Mouse (Mus musculus): ENCODE results near the gene Zfyve16.

DNA sequence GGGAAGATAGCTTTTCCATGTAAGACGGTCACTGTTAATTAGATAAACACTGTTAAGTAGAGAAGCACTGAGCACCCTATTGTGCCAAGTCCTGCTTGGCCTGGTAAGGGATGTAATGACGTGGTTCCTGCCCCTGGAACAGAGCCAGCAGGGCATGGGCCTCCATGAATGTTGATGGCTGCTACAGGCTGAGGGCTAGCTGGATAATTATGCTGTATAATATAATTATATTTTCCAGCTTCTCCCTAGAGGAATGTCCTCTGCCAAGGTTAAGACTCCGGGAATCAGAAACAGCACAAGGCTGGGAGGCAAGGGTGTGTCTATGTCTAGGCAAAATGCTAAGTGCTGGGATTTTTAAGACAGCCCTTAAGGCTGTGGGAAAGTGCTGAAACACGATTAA is 39.9 kb downstream of the Zfyve16 start:
- TF ChIP-seq CTCF (IDR thresholded peaks at IDR 0.05; ENCODE audit: extremely low read depth, insufficient read length, insufficient replicate concordance, low read depth, low read length) (no peak), POLR2A (IDR thresholded peaks at IDR 0.05; ENCODE audit: low read depth, low read length) (no peak)

Data from small intestine, adult 2 months (tissue).